Mouse (Mus musculus): ENCODE measurements at regions not wholly inside any gene's neighbourhood (a gene's known extent, or its start where the extent isn't known, plus 50 kb on each side); places are given as distances from the start of the nearest gene placed in this dataset.
"Not testable (repeated sequence)": the region's sequence is repeated elsewhere in the genome, so short reads cannot be mapped to it uniquely, and the experiment has no call there.

DNA sequence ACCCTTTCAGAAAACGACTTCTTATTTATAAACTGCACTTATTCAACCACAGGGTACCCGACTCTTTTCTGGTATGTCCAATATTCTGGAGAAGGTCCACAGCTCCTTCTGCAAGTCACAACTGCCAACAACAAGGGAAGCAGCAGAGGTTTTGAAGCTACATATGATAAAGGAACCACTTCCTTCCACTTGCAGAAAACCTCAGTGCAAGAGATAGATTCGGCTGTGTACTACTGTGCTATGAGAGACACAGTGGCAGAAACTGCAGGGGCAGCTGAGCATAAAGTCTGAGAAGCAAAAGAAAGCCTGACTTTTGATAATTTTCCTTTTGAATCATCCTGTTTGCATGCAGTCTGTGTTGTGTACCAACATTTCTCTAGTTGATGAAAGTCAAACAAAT is 823.8 kb downstream of the Dad1 start:
- not testable (repeated sequence) for DNase-seq (ENCODE audit: low spot score in 2 of 2)

DNA sequence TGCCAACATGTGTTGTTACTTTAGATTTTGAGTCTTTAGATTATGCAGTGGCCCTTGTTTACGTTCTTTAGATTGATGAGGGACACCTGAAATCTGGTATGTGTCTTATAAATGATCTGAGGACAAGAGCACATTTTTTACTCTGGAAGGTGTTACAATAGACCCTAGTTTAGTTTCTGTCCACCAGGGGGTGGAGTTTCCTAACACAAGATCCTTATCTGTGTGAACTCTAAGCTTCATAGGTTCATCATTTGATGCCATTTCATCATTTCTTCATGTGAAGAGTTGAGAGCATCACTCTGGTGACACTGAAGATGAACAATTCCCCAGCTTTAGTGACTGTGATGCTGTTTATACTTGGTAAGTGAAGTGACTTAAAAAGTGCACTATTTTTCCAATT is 825.5 kb downstream of the Dad1 start:
- not testable (repeated sequence) for DNase-seq (ENCODE audit: low spot score in 2 of 2)

DNA sequence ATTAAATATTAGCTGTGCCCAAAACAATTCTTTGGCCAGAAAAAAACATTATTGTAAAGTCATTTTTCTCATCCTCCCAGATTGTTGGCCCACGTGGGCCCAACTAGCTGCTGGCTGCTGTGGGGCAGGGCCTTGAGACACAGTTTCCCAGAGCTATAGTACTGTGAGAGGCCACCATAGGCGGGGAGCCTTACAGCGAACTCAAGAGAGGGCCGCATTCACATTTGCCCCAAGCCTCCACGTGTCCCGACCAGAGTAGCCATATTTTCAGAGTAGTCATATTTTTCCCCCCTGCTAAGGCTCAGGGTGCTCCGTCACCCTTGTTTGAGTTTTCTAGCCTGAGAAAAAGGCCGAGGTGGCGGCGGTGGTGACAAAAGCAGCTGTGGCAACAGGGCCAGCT is 826.3 kb downstream of the Dad1 start:
- not testable (repeated sequence) for DNase-seq (ENCODE audit: low spot score in 2 of 2)

DNA sequence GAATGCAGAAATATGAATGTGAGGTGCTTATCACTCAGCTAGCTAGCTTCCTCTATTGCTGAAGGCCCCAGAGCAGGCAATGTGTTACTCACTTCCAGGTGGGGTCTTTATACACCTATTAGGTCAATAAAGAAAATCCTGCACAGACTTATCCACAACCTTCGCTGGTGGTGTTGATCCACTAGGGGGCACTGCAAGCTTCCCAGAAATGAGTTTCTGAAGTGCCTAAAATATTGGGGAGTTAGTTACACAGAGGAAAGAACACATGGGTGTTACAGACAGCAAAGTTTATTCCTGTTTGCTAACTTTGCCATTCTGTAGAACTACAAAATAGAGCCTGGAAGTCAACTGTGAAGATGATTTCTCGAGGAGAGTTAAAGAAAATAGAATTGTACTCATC is 836.9 kb downstream of the Dad1 start:
- DNase-seq (ENCODE audit: low spot score in 2 of 2), result not testable (repeated sequence)

DNA sequence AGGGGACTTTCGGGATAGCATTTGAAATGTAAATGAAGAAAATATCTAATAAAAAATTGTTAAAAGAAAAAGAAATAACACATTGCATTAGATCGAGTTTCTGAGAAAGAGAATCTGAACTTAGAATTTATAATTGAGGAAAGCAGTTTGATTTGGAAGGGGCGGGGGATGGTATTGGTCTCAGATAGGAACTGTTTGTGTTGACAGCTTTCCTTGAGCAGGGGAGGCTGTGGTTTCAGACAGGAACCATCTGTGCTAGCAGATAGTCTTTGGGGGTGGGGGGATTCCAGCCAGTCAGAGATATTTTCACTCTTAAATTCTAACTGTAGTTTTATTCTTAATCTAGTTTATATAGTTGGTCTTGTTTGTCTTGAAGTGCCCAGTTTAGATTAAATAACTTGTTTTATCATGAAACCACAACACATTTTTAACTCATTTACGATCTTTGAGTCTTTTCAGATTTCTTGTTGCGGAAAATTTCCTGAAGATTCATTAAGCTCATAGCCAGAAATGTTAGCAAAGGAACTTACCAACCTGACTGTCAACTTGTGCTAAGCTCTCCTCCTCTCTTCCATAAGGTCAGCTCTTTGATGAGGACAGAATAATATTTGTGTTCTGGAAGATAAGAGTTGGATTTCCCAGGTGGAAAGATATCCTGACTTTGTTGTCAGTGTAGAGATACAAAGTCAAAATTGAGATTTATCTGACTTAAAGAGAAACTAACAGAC is 846.2 kb downstream of the Dad1 start:
- DNase-seq (ENCODE audit: low spot score in 2 of 2), result not testable (repeated sequence)

DNA sequence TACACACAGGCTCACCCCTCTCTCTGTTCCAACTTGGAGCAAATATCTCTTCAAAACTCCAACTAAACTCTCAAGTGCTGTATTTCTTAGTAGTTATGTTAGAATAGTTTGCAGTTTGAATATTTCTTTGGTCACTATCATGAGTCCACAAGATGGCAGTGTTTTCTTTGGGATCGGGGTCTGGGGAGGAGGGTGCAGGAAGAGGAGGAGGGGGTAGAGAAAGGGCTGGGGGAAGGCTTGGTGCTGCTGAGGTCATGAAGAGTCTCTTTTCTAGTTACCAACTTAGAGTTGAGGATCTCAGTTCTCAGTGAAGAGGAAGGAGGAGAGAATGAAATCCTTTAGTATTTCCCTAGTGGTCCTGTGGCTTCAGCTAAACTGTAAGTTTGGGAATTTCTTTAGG is 863.6 kb downstream of the Dad1 start:
- not testable (repeated sequence) for DNase-seq (ENCODE audit: low spot score in 2 of 2)

DNA sequence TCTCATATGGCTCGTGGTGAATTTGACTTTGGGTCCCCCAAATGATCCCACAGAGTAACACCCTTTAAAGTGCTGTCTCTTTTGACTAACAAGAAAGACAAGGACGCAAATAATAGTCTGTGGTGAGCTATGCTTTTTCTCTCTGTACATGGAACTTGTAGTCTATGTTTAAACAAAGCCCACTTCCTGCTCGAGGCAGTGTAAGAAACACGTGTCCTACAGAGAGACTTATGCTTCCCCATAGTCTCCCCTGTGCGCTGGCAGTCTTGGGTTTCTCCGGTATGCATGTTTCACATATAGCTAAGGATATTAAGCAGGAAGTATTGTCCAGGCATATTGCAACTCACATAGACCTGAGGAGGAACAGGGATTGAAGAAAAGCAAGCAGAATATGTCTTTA is 879.0 kb upstream of the Olfr1507 start:
- not testable (repeated sequence) for DNase-seq (ENCODE audit: low spot score in 2 of 2)

DNA sequence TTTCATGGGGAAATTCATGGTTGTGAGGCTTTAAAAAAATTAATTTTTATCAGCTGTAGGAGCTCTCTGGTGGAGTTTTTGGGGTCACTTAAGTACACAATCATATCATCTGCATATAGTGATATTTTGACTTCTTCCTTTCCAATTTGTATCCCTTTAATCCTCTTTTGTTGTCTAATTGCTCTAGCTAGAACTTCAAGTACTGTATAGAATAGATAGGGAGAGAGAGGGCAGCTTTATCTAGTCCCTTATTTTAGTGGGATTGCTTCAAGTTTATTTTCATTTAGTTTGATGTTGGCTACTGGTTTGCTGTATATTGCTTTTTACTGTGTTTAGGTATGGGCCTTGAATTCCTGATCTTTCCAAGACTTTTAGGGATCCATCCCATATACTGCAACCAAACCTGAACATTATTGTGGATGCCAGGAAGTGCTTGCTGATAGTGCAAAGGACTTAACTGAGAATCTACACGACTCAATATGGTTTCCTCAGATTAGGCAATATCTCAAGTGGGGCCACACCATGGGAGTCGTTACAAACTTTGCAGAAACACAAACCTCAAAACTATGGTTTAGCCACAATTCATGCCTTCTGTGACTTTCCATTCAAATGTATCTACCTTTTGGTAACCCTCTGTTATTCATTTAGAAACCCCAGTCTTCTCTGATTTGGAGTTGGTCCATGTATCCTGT is 878.4 kb upstream of the Olfr1507 start:
- DNase-seq (ENCODE audit: low spot score in 2 of 2), result not testable (repeated sequence)

DNA sequence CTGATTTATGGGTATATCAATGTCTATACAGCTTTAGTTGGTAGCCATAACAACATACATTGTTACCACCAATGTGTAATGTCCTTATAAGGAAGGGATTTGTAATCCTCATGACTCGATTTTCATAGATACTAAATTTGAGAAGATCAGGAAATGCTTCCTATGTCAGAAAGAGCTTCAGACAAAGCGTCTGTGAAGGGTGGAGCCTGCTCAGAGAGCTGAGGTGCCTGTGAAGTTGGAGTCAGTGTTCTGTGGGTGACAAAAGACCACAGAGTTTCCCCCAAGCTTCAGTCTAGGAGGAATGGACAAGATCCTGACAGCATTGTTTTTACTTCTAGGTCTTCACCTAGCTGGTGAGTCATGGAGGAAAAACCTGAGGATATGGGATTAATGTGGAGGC is 874.2 kb upstream of the Olfr1507 start:
- DNase-seq (ENCODE audit: low spot score in 2 of 2), result no peak

DNA sequence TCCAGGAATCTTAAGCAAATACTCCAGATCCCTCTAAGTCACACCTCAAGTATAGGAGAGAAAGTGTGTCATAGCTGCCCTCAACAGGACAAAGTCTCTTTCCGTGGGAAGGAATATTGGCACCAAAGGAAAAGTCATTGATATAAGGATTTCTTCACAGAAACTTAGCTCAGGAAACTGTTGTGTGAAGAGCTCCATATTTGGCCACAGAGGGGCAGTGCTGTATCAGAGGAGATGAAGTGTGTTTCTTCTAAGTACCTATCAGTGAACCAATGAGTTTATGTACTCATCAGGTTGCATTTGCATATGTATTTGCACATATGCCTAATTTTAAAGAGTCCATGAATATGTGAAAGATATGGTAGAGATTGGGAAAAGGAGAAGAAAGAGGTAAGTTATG is 871.9 kb upstream of the Olfr1507 start:
- not testable (repeated sequence) for DNase-seq (ENCODE audit: low spot score in 2 of 2)

DNA sequence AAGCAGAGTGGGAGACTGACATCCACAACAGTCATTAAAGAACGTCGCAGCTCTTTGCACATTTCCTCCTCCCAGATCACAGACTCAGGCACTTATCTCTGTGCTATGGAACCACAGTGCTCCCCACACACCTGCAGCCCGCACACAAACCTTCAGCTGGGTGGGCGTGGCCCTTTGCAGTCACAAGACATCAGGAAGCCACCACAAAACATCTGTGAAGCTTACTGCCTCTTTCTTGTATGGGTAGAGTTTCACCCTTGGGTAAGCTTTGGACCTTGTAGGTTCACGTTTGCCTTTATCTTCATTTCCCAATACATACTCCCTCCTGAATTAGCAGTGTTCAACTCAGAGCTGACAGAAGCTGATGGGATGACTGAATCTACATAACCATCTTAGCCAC is 868.4 kb upstream of the Olfr1507 start:
- not testable (repeated sequence) for DNase-seq (ENCODE audit: low spot score in 2 of 2)

DNA sequence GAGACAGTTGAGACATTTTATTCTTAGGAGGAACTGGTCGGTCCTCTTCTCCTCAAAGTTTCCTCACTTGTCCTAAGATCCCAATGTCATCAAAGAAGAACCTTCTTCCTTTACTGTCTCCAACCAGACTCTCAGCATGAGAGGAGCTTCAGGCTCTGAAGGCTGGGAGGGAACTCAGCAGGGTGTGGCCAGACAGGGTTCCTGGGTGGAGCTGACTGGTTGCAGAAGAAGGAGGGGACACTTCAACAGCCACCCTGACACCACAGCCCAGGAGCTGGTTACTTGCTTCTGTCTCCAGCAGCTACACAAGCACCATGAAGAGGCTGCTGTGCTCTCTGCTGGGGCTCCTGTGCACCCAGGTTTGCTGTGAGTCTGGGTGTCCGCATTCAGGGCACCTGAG is 866.5 kb upstream of the Olfr1507 start:
- not testable (repeated sequence) for DNase-seq (ENCODE audit: low spot score in 2 of 2)

DNA sequence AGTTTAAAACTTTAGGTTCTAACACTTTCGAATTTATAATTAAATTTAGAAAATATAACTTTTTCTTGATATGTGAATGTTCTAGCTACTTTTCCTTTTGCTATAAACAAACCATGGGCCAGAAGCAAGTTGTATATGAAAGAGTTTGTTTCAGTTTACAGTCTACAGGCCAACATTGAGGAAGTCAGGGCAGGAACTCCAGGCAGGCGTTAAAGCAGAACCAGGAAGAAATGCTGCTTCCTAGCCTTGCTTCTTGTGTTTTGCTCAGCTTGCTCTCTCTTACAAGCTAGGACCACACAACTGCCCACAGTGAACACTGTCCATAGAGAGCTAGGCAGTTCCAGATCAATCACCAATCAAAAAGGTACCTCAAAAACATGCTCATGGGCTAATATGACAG is 861.9 kb upstream of the Olfr1507 start:
- DNase-seq (ENCODE audit: low spot score in 2 of 2), result not testable (repeated sequence)

DNA sequence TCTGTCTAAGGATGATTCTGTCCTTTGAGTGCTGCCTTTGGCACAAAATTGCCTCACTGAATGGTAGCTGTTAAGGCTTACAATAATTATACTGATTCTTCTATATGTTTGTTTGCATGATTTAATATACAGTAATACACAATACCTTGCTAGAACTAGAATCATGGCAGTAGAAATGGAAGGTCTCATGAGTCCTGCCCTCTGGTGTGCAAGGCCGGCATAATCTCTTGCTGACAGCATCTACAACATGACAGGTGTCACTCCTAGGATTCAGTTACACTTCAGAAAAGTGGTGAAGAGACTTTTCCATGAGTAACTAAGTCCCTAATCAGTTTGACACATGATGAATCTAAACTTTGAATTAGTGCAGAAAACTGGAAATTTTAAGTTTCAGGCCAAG is 861.2 kb upstream of the Olfr1507 start:
- DNase-seq (ENCODE audit: low spot score in 2 of 2), result not testable (repeated sequence)

DNA sequence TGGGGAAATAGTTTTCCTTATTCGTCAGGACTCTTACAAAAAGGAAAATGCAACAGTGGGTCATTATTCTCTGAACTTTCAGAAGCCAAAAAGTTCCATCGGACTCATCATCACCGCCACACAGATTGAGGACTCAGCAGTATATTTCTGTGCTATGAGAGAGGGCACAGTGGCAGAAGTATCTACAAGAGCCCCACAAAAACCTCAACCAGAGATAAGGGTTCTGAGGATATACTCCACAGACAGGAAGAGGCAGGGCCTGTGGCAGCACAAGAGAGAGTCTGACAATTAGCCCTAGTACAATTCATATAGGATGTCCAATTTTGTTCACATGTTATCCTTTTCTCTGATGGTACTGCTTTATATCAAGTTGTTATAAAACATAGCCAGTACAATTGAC is 855.9 kb upstream of the Olfr1507 start:
- not testable (repeated sequence) for DNase-seq (ENCODE audit: low spot score in 2 of 2)

DNA sequence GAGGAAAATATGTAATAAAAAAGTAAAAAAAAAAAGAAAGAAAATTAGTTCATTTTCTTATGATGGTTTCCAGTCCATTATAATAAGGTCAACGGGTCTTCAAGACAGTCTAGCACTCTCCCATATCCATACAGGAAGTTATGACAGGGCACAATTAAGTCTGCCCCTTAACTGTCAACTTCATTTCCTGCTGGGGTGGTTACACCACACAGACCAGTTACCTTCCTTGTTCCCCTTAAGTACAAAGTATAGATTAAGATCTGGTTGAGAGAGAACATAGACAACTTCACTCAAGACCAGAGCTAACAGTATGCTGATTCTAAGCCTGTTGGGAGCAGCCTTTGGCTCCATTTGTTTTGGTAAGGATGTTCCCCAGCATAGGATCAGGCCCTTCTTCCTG is 855.2 kb upstream of the Olfr1507 start:
- not testable (repeated sequence) for DNase-seq (ENCODE audit: low spot score in 2 of 2)

DNA sequence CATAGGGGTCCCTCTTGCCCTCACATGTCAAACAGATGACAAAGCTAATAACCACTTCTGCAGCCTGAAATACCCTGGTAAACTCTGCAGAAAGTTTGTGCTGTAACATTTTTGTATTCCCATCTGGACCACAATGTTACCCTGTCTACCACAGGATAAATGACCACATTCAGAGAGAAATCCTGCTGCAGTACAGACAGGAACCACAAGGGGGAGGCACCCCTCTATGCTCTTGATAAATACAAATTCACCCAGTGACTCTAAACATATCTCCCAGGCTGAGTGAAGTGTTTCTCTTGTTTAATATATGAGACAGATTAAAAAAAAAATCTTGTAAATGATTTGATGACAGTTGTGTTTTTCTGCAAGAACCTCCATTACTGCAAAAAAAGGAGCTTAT is 853.6 kb upstream of the Olfr1507 start:
- not testable (repeated sequence) for DNase-seq (ENCODE audit: low spot score in 2 of 2)

DNA sequence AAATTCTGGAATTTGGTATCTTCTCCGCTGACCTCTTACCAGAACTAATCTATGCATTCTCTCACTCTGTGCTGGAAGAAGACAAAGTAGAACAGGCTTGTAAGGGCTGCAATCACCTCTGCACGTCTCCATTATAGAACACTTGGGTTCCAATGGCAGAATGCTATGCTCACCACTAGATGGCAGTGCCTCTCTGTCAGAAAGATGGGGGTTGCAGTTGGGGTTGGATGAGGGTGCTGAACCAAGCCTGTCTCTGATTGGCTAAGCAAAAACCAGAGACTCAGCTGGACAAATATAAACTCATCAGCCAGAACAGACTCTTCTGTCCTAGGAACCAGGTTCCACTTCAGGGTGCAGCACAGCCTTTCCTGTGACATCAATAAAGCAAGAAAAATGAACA is 850.0 kb upstream of the Olfr1507 start:
- DNase-seq (ENCODE audit: low spot score in 2 of 2), result not testable (repeated sequence)

DNA sequence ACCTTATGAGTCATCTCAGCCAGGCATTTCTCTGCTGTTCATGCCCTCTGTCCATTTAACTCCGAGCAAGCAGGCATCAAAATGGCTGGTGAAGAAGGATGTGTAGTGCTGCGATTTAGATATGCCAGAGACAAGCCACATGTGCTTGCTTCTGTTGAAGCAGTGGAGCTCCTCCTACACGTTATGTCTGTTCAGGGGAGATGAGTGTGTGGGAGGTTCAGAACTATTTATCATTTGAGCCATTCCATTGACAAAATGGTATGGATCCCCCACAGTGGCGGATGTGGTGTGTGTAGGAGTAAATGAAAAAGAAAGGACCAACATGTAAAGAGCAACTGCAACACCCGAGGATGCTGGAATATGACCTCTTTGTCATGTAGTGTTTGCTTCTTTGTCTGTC is 848.3 kb upstream of the Olfr1507 start:
- DNase-seq (ENCODE audit: low spot score in 2 of 2), result not testable (repeated sequence)

DNA sequence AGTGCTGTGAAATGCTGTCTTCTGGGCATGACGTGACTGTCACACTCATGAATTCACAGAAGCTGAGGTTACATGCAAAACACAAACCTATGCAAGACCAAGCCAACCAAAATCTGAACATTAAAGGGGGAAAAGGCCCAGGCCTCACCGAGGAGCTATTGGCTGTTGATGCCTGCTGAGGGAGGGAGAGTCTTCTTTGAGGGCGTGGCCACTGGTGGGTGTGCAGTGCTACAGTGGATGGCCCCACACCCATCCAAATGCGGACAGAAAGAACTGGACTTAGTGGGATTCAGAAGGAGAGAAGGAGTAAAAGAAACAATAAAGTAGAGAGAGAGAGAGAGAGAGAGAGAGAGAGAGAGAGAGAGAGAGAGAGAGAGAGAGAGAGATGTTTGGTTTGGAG is 843.6 kb upstream of the Olfr1507 start:
- DNase-seq (ENCODE audit: low spot score in 2 of 2), result not testable (repeated sequence)

DNA sequence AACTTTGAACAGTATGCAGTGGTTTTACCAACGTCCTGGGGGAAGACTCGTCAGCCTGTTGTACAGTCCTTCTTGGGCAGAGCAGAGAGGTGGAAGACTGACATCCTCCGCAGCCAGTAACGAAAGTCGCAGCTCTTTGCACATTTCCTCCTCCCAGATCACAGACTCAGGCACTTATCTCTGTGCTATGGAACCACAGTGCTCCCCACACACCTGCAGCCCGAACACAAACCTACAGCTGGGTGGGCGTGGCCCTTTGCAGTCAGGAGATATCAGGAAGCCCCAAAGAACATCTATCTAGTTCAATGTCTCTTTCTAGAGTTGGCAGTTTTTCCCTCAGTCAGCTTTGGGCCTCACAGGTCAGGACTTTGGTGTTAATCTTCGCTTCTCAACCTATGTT is 841.9 kb upstream of the Olfr1507 start:
- DNase-seq (ENCODE audit: low spot score in 2 of 2), result not testable (repeated sequence)

DNA sequence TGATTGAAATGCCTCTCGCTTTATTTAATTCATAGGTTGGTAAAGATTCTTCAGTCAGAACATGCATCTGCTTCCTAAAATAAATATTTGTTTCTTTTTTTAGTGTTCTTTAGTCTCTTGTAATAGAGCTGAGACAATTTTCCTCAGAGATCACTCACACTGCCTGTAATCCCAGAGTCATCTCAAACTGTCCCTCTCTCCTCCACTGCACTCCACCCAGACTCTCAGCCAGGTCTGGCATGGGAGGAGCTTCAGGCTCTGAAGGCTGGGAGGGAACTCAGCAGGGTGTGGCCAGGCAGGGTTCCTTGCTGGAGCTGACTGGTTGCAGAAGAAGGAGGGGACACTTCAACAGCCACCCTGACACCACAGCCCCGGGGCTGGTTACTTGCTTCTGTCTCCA is 841.2 kb upstream of the Olfr1507 start:
- DNase-seq (ENCODE audit: low spot score in 2 of 2), result not testable (repeated sequence)

DNA sequence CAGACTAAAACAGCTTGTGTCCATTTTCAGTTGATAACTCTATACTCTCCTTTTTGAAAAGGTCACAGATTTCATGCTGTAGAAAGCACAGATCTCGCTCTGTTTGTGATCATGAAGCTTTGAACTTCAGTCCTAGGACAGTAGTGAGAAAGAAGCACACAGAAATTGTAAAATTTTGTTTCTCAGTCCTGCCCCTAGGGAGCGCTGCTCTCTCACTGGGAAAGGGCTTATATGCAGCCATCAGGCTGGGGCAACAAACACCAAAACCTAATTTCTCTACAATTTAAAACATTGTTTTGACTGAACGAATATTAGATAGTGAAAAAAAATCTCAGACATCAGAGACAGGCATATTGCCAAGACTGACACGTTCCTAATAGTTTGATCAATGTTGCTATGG is 838.9 kb upstream of the Olfr1507 start:
- DNase-seq (ENCODE audit: low spot score in 2 of 2), result not testable (repeated sequence)

Data from frontal cortex, postnatal 36 days (tissue).